Mouse (Mus musculus) v-Abl transformed pro-B cells (cell line): Measurements from ENCODE around the gene 4930507D05Rik.

Experiments
- in situ Hi-C, 2 experiments: fragments of 400-800 bp; cut with MboI; formaldehyde crosslinking; loops; one replicate each; pipeline ENCODE4 v1.15.1; 2025; ENCODE audit not compliant: unreplicated experiment in 2 of 2

The 4930507D05Rik gene

DNA sequence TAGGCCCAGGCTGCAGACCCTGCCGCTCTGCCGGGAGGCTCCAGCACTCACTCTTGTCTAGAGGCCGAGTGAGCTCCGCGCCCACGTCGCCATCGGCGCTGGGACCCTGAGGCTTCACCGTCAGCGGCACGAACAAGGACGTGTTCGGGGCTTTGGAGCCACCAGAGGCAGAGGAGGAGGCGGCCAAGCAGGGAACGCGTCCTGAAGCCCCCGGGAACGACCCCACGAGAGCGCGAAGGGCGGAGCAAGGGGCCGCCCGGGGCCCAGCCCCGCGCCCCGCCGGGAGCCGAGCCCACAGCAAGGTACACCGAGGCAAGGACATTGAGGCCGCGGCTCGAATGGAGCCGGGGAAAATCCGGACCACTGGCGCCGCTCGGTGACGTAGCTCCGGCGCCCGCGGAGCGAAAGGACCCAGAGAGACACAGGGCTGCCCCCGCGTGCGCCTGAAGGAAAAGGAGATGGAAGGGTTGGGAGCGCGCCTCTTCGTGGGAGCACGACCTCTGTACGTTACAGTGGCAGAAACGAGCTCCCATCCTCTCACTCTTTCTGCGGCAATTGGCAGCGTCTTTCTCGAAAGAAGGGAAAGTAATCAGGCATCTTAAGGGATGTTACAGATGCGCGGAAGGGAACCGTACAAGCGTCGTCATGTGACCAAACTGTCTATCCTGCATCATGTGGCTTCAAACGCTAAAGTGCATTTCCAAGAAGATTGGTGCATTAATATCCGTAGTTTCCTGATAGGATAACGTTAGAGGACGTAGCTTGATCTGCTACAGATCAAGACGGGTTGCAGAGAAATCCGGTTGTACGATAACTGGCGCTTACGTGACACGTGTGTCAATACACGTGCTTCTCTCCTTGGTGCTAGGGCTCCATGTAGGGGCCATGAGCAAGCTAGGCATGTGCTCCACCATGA, at the start of gene 4930507D05Rik, which contains the start of gene Supv3l1:
TSS of gene 4930507D05Rik (plus strand) at position 126 of the 916 bp plus-strand sequence.
TSS of gene Supv3l1 (minus strand) at position 375 of the 916 bp plus-strand sequence.
- in situ Hi-C loops = loop anchor here (5.0 to 25.0 kb wide), 5 partner anchors 38 to 1312 kb away; partner anchors contain the start of genes Sar1a (in 2 of the 2), Tysnd1 (in 2 of the 2), Sgpl1 (in 1 of the 2) and Vps26a (in 1 of the 2)

- in situ Hi-C loops = loop anchor here (10.0 to 25.0 kb wide), 2 partner anchors 217 to 564 kb away; no protein-coding TSS in a partner anchor
These were observed 47.6 kb upstream of the 4930507D05Rik start for GRCm38 (mm10) chr10:62401641-62402111.

DNA sequence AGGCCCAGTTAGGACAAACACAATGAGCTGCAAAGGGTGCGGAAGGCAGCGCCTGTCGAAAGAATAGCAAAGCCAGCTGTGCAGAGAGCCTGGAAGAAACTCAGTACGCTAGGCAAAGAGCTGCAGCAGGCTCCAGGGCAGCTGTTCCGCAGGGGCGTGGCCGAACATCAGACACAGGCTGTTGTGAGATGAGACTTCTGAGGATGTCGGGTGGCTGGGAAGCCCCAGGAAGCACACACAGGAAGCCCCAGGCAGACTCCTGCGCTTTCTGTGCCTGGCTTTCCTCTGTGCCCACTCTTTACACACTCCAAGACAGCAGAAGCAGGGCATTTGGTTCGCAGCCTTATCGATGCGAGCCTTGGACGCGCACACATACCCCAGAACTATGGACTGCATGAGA, 44.4 kb upstream of the 4930507D05Rik start:
- in situ Hi-C loops = loop anchor here (5.0 to 25.0 kb wide), 3 partner anchors 133 to 568 kb away; no protein-coding TSS in a partner anchor

- in situ Hi-C loops = loop anchor here in 1 of 2 experiments (5.0 to 25.0 kb wide), 2 partner anchors 224 to 574 kb away; no protein-coding TSS in a partner anchor
These were observed 38.3 kb upstream of the 4930507D05Rik start for GRCm38 (mm10) chr10:62410943-62411342.

- in situ Hi-C loops = loop anchor here in 1 of 2 experiments (5.0 to 25.0 kb wide), 2 partner anchors 224 to 574 kb away; no protein-coding TSS in a partner anchor
These were observed 37.6 kb upstream of the 4930507D05Rik start for GRCm38 (mm10) chr10:62411431-62412410.

- in situ Hi-C loops = loop anchor here in 1 of 2 experiments (5.0 to 25.0 kb wide), 2 partner anchors 226 to 576 kb away; no protein-coding TSS in a partner anchor
These were observed 36.2 kb upstream of the 4930507D05Rik start for GRCm38 (mm10) chr10:62412906-62413605.

GRCm38 (mm10) chr10:62413606-62413982, 35.7 kb upstream of the 4930507D05Rik start:
- in situ Hi-C loops = loop anchor here in 1 of 2 experiments (5.0 to 25.0 kb wide), 2 partner anchors 226 to 576 kb away; no protein-coding TSS in a partner anchor

DNA sequence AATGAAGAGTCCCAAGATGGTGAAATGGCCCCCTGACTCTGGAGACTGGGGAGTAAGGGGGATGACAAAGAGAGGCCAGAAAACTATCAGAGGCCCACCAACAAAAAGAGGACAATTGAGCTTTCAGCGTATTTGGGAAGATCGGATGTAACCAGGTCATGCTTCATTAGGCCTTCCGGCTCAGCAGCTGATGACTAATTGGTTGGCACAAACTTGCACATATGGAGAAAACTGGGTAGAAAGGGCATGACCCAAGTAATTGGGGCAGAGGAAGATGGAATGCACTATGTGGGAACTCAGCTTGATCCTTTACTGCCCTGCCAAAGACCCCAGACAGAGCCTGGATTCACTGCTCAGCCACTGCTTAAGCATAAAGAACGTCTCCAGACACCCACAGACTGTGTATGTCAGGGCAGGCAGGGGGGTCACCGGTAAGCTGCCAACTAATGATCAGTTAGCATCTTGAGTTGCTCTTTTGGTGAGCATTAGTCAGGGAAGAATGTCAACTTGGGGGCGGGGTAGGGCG, 30.4 kb upstream of the 4930507D05Rik start:
- in situ Hi-C loops = loop anchor here in 1 of 2 experiments (25.0 kb wide), 1 partner anchor 582 kb away; no protein-coding TSS in a partner anchor

DNA sequence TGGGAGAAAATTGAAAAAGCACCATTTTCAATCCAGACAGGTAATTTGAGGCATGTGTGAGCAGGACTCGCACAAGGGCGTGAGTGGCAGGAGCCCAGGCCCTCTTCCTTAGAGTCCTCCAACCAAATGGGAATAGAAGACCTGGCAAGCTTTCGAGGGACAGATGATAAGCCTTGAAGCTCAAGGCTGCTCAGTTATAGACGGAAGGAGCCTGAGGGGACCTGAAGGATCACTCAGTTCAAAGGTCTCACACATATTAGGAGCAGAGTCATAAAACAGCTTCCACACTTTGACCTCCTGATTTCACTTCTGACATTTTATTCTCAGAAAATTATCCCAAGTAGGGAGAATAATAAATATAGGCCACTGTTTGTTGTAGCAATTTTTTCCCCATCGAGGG, 29.9 kb upstream of the 4930507D05Rik start:
- in situ Hi-C loops = loop anchor here in 1 of 2 experiments (25.0 kb wide), 1 partner anchor 582 kb away; no protein-coding TSS in a partner anchor

DNA sequence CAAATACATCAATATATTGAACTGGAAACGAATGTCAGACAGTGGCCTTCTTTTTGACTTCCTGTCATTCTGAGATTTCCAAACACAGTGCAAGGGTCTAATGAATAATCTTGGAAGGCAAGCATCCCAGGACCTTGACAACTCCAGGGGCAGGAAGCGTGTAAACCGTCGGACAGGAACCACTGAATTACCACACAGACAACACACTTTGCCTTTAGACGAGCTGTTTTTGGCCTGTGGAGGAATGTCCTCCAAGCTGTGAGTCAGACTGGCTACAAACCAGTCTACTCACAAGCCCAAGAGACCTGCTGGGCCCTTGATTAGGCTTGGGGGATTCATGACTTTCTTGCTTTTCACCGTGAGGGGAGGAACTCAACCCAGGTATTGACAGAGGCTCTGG, 28.9 kb upstream of the 4930507D05Rik start:
- in situ Hi-C loops = loop anchor here in 1 of 2 experiments (25.0 kb wide), 1 partner anchor 583 kb away; no protein-coding TSS in a partner anchor

DNA sequence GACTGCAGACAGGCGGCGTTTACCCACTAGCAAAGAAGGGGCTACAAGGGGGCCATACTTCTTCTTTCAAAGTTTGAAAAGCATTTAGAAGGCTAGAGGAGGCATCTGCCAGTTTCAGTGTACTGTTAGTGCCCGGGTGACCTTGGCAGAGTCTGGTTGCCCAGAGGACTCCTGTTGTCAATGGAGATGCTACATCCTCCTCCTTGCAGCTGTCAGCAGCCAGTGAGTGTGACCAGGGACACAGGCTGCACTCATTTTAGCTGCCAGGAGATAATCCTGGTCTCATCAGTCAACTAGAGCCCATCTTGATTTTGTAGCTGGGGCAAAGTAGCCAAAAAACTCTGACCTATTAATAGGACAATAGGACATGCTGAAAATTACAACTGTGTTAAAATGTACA, 28.2 kb upstream of the 4930507D05Rik start:
- in situ Hi-C loops = loop anchor here in 1 of 2 experiments (25.0 kb wide), 1 partner anchor 584 kb away; no protein-coding TSS in a partner anchor

GRCm38 (mm10) chr10:62422255-62422654, 27.0 kb upstream of the 4930507D05Rik start, which contains the start of gene Hkdc1:
Gene Hkdc1, minus strand, starts transcription at chr10:62422491.
- in situ Hi-C loops = loop anchor here in 1 of 2 experiments (25.0 kb wide), 1 partner anchor 585 kb away; no protein-coding TSS in a partner anchor

- in situ Hi-C loops = no loop called here
These were observed 24.0 kb upstream of the 4930507D05Rik start for GRCm38 (mm10) chr10:62425081-62425871.

DNA sequence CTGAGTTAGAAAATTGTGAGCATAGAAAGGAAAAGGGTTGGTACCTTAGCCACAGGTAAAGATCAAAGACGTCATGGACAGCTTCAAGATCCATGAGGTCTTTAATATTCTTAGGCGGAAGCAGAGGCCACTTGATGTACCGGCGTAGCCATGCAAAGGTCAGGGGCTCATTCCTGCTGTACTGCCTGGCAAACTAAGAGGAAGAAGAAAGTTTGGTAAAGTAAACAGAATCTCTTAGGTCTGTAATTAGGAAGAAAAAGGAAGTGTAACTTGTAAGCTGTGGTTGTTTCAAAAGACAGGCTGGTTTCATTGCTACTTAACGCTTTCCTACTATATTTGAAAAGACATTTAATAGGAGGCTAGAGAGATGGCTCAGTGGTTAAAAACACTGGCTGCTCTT, 18.9 kb upstream of the 4930507D05Rik start:
- in situ Hi-C loops = no loop called here

DNA sequence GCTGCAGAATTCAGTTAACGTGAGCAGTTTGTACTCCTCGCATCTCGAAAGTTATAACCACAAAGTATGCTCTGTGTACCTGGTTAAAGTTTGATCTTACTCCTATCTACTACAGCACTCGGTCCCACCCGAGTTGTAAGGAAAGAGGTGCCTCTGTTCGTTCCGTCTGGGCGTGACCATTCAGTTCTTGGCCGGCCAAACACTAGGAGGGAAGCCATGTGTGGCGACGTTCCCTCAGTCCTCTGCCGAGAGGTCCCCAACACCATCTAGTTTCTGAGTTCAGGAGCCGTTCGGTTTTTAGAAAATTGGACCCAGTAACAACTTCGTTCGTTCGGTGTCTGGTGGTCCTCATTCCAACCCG, 971 bp downstream of the 4930507D05Rik start:
- in situ Hi-C loops = loop anchor here (5.0 to 25.0 kb wide), 5 partner anchors 37 to 1313 kb away; partner anchors contain the start of genes Sar1a (in 2 of the 2), Tysnd1 (in 2 of the 2), Sgpl1 (in 1 of the 2) and Vps26a (in 1 of the 2)

DNA sequence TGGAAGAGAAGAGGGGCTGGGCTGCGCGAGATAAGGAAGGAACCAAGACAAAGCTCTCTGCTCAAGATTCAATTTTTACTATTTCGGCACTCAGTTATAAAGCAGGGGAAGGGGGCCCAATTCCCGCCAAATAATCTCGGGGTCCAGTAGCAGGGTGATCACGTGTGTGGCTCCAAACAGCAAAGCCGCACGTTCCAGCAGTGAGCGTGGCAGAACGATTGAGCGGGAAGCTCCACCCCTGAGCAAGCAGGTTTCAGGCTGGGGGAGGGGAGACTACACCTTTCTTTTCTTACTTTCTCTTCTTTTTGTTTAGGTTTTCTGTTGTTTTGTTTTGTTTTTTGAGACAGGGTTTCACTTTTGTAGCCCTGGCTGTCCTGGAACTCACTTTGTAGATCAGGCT, 2.7 kb downstream of the 4930507D05Rik start:
- in situ Hi-C loops = loop anchor here (5.0 to 25.0 kb wide), 5 partner anchors 35 to 1315 kb away; partner anchors contain the start of genes Sar1a (in 2 of the 2), Tysnd1 (in 2 of the 2), Sgpl1 (in 1 of the 2) and Vps26a (in 1 of the 2)

DNA sequence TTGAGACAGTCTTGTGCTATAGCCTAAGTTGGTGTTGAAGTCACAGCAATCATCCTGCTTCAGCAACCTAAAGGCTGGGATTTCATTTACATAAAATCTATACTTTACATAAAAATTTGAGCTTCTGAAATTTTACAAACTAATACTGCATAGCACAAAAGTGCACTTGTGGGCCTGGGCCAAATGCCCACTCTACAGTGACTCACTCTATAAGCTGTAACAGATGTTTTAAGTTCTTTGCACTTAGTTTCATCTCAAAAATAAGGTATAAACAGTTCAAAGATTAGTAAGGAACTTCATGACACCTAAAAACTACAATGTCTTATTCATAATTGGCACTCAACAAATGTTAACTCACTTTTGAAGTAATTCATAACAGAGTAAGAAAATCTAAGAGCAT, 12.0 kb downstream of the 4930507D05Rik start:
- in situ Hi-C loops = loop anchor here (25.0 kb wide), 3 partner anchors 301 to 1324 kb away; partner anchors contain the start of genes Sar1a (in 2 of the 2), Tysnd1 (in 2 of the 2) and Sgpl1 (in 1 of the 2)
